Mouse (Mus musculus) liver, adult 2 months (tissue): ENCODE measurements around the gene Nipsnap3b.

Experiments
- CTCF ChIP-seq: fragments of 200-500 bp; IDR thresholded peaks from 2 replicates; pipeline ENCODE4 v1.5.1; 2011; ENCODE audit warnings: low read depth, low read length, control low read depth
- POLR2A ChIP-seq: fragments of 200-500 bp; IDR thresholded peaks from 2 replicates; pipeline ENCODE4 v1.6.1; 2011; ENCODE audit warnings: low read length, control low read depth; ENCODE audit not compliant: insufficient read depth; ENCODE audit errors: extremely low read depth

DNA sequence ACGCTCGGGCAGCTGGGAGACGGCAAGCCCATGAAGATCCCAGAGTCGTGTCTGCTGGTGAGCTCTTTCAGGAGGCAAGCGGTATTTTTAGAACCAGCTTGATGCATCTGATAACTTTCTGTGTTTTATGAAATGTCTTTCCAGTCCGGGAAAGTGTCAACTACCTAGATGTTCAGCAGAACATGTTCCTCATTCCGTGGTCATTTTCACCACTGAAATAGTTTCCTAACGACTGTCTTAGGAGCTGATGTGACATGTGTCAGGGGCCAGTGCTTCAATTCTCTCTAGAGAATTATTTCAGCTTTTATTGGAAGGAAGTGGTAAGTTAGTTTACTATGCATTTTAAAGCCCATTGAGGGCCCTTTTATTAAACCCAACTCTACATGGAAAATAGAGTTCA lies 11.5 kb upstream of the Nipsnap3b start:
- TF ChIP-seq CTCF = no peak
- no peak for TF ChIP-seq POLR2A
